Mouse (Mus musculus): ENCODE data around the gene Htr2c.

GRCm38 (mm10) chrX:147055730-147056129, 93.4 kb downstream of the Htr2c start:
- TF ChIP-seq POLR2A (IDR thresholded peaks at IDR 0.05; ENCODE audit: low read depth, low read length), result no peak
- no peak for TF ChIP-seq CTCF (IDR thresholded peaks at IDR 0.05; ENCODE audit: extremely low read depth, insufficient read depth, insufficient read length, insufficient replicate concordance)
